In the genomic region with DNA sequence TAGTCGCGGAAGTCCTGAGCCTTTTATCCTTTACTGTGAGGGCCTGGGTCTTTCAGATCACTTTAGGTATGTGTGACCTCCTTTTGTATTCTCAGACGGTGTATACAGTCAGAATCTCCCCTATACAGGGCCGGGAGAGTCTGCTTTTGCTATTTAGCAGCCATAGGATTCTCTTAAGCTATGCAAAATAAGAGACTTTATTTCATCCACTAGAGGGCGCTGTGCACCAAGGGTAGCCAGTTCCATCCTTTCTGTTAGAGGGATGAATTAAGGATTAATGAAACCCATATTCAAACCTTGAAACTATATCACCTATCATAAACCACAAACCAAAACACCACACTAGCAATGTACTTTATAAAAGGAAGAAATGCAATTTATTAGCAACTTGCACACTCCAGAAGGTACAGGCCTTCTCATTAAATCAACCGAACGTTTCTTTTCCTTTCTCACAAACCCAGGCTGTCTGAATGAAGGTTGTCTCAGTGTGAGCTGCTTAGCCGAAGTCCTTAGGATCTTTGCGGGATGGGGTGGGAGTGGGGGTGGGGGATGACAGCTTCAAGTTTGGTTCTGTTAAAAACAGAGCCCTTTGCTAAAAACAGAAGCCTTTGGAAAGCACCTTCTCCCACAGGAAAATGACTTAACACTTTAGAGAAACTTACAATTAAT, we compare ENCODE assay signal across 8 mouse cellular contexts.
DNase-seq lines count a peak whose midpoint lies in the region; ATAC-seq and TF ChIP-seq lines count a peak whose summit lies in the region.

No protein-coding gene starts in this region.

- H3K27me3 ChIP-seq in liver, embryonic 14.5 days (ENCODE audit: control insufficient read depth, insufficient read depth, low read length), result no peaks in the 10 kb centered on the region

- no peak overlapping the region for H3K9ac ChIP-seq in ES-E14 (ENCODE audit: insufficient read depth, low read depth, low read length, poor library complexity, severe bottlenecking)
- H3K9ac ChIP-seq in liver, embryonic 14.5 days (replicated peaks), result no peak overlapping the region

- no peaks in the 10 kb centered on the region for H3K4me1 ChIP-seq in ES-E14 (ENCODE audit: control insufficient read depth in 2 of 2, insufficient read depth in 2 of 2, low read length in 2 of 2, poor library complexity in 1 of 2)
- H3K4me1 ChIP-seq in liver, embryonic 14.5 days (replicated peaks; ENCODE audit: control insufficient read depth in 2 of 2, insufficient read depth in 2 of 2, low read length in 1 of 2), result peaks cover 0 to 2% of the 10 kb centered on the region in 2 experiments; a peak in 1 of 4 replicates

- WGBS in liver, embryonic 14.5 days (ENCODE audit: insufficient replicate concordance), result 29% methylated on average over 9 of the region's 9 CpGs

- in situ Hi-C loops in ES-E14 (cut with MboI; ENCODE audit: low sequenced_read_pairs in 2 of 2, unreplicated experiment in 2 of 2), result no loop called here

- H3K27ac ChIP-seq in ES-E14 (ENCODE audit: insufficient read depth, low read depth, low read length, poor library complexity, severe bottlenecking), result no peak overlapping the region
- no peak overlapping the region for H3K27ac ChIP-seq in liver, embryonic 14.5 days

- no peak overlapping the region for H3K4me3 ChIP-seq in ES-E14 (ENCODE audit: insufficient read depth in 1 of 2, low read depth in 1 of 2, low read length in 2 of 2, poor library complexity in 1 of 2, severe bottlenecking in 1 of 2)
- H3K4me3 ChIP-seq in liver, embryonic 14.5 days (ENCODE audit: insufficient read depth in 1 of 2, low read depth in 2 of 2, low read length in 2 of 2), result no peak overlapping the region

- no peaks in the 10 kb centered on the region for H3K36me3 ChIP-seq in ES-E14 (ENCODE audit: control insufficient read depth, insufficient read depth, low read length, poor library complexity, severe bottlenecking)
- no peaks in the 10 kb centered on the region for H3K36me3 ChIP-seq in liver, embryonic 14.5 days (replicated peaks; ENCODE audit: control insufficient read depth, insufficient read depth, low read depth)

- H3K4me2 ChIP-seq in liver, embryonic 14.5 days (ENCODE audit: low read depth), result no peak overlapping the region

- peak; percentile 63 for TF ChIP-seq CTCF in liver, embryonic 14.5 days (IDR thresholded peaks at IDR 0.05; ENCODE audit: low read depth)

- no peak for ATAC-seq in liver, embryonic 14.5 days (ENCODE audit: insufficient read depth)

- DNase-seq in A20 (ENCODE audit: low read depth, low spot score) (peak; percentile 53), ES-E14 (ENCODE audit: low read depth, low spot score) (peak; percentile 51)
- peak; percentile 85 to 93 for DNase-seq in cerebellum, postnatal 10 days
- DNase-seq in frontal cortex, postnatal 25 days (ENCODE audit: low spot score in 2 of 2), result peak; percentile 19 to 49
- DNase-seq in kidney, postnatal 10 days, result peak; percentile 65
- peak in 2 of 3 experiments; percentile 2 to 7 for DNase-seq in liver, embryonic 14.5 days (ENCODE audit: low read depth in 3 of 3, low spot score in 3 of 3)
- DNase-seq in retina, postnatal 1 day, result peak; percentile 79
- no peak for DNase-seq in urinary bladder, postnatal 10 days (ENCODE audit: low spot score)

- H3K9me3 ChIP-seq in ES-E14 (ENCODE audit: control insufficient read depth, insufficient read depth, low read depth, low read length), result no peaks in the 10 kb centered on the region
- H3K9me3 ChIP-seq in liver, embryonic 14.5 days (ENCODE audit: control insufficient read depth, low read length), result no peaks in the 10 kb centered on the region

- no peak for TF ChIP-seq EP300 in liver, embryonic 14.5 days (IDR thresholded peaks at IDR 0.05; ENCODE audit: low read depth)

TF ChIP-seq in ES-E14, 5 proteins besides CTCF, POLR2A, EP300 and RAD21:
- TF ChIP-seq MAFK (IDR thresholded peaks at IDR 0.05; ENCODE audit: insufficient read depth, low read depth, low read length), result no peak
- TF ChIP-seq CHD2 (IDR thresholded peaks at IDR 0.05; ENCODE audit: low read depth, low read length), result no peak
- TF ChIP-seq ZC3H11A (IDR thresholded peaks at IDR 0.05; ENCODE audit: borderline replicate concordance, low read depth, low read length), result peak; percentile 71
- TF ChIP-seq HCFC1 (IDR thresholded peaks at IDR 0.05; ENCODE audit: borderline replicate concordance, insufficient read depth, low read length), result no peak
TF ChIP-seq in ES-E14: peak in this region for 1.
